Mouse (Mus musculus) lung, postnatal 10 days (tissue): ENCODE data around the gene Hsd11b2.

Experiments
- DNase-seq: peaks from one replicate; pipeline ENCODE4 v3.0.0; 2021

The Hsd11b2 gene

GRCm38 (mm10) chr8:105484392-105484791, 34.2 kb upstream of the Hsd11b2 start:
- DNase-seq, result peak; percentile 84

- no peak for DNase-seq
These were observed 30.5 kb upstream of the Hsd11b2 start for GRCm38 (mm10) chr8:105488082-105488481.

- DNase-seq, result no peak
These were observed 29.3 kb upstream of the Hsd11b2 start for GRCm38 (mm10) chr8:105489281-105489680.

GRCm38 (mm10) chr8:105493495-105493894, 25.1 kb upstream of the Hsd11b2 start:
- DNase-seq, result no peak

- no peak for DNase-seq
These were observed 24.0 kb upstream of the Hsd11b2 start for GRCm38 (mm10) chr8:105494566-105494965.

GRCm38 (mm10) chr8:105495350-105496302, 22.9 kb upstream of the Hsd11b2 start:
- no peak for DNase-seq

GRCm38 (mm10) chr8:105496439-105497180, 21.9 kb upstream of the Hsd11b2 start, which contains the start of gene Zdhhc1:
TSS of gene Zdhhc1 (minus strand) at chr8:105496902.
- DNase-seq, result peak; percentile 93

GRCm38 (mm10) chr8:105499787-105500186, 18.8 kb upstream of the Hsd11b2 start:
- no peak for DNase-seq

GRCm38 (mm10) chr8:105504617-105505016, 13.9 kb upstream of the Hsd11b2 start:
- no peak for DNase-seq

- no peak for DNase-seq
These were observed 11.6 kb upstream of the Hsd11b2 start for GRCm38 (mm10) chr8:105506977-105507376.

GRCm38 (mm10) chr8:105508758-105509157, 9.8 kb upstream of the Hsd11b2 start:
- no peak for DNase-seq

- DNase-seq, result no peak
These were observed 8.4 kb upstream of the Hsd11b2 start for GRCm38 (mm10) chr8:105509997-105510735.

GRCm38 (mm10) chr8:105514194-105514593, 4.4 kb upstream of the Hsd11b2 start:
- DNase-seq, result no peak

- DNase-seq, result peak; percentile 78
These were observed 3.9 kb upstream of the Hsd11b2 start for GRCm38 (mm10) chr8:105514656-105515055.

GRCm38 (mm10) chr8:105516018-105516645, 2.4 kb upstream of the Hsd11b2 start:
- peak; percentile 88 for DNase-seq

- DNase-seq, result no peak
These were observed 1.2 kb upstream of the Hsd11b2 start for GRCm38 (mm10) chr8:105517346-105517745.

- peak; percentile 48 for DNase-seq
These were observed 1.0 kb downstream of the Hsd11b2 start for GRCm38 (mm10) chr8:105519591-105519990.

GRCm38 (mm10) chr8:105520521-105520920, 2.0 kb downstream of the Hsd11b2 start:
- DNase-seq, result no peak

- no peak for DNase-seq
These were observed 2.5 kb downstream of the Hsd11b2 start for GRCm38 (mm10) chr8:105521061-105521460.

GRCm38 (mm10) chr8:105521995-105522769, 3.6 kb downstream of the Hsd11b2 start:
- DNase-seq, result peak; percentile 49

- no peak for DNase-seq
These were observed 4.3 kb downstream of the Hsd11b2 start for GRCm38 (mm10) chr8:105522890-105523289.

GRCm38 (mm10) chr8:105527110-105527509, 8.6 kb downstream of the Hsd11b2 start:
- no peak for DNase-seq
